Mouse (Mus musculus): Measurements from ENCODE around the gene Ugt2a2. TPM values are rescaled to one million over a fixed set of nuclear protein-coding genes. Genes with fewer than 3 reads are reported as not detected.
"Not testable (repeated sequence)": the region's sequence is repeated elsewhere in the genome, so short reads cannot be mapped to it uniquely, and the experiment has no call there.

Gene Ugt2a2
- not detected in 2 replicates for polyA plus RNA-seq (2015; fragmentation: Nextera tagmentation; extraction: Ambion mirVana)

DNA sequence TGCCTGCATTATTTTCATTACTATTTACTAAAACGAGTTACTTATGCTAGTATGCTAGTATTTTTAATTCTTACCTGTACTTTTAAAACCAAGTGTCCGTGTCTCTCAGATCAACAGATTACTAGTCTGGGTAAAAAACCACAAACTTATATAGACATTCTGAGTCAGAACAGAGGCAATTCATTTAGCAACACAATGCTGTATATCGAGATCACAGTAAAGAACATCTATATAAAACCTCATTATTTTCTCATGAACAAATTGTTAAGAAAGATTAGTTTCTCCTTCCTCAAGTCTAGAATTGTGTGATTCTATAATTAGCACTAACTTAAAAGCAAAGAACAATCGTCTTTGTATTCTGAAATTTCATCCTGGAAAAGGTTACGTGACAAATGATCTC is at the start of gene Ugt2a2:
Gene Ugt2a2, minus strand, starts transcription at position 101 of the 400 bp plus-strand sequence.
- 73% methylated on average over 5 of the region's 5 CpGs for WGBS
- ATAC-seq (ENCODE audit: low read depth): no peak
- Histone ChIP-seq H3K4me1 (replicated peaks; ENCODE audit: control insufficient read depth, insufficient read depth, low read length) (no peaks in the 10 kb centered on the region), H3K27me3 (ENCODE audit: control insufficient read depth, insufficient read depth, low read depth, low read length) (no peaks in the 10 kb centered on the region), H3K36me3 (ENCODE audit: control insufficient read depth, insufficient read depth, low read length) (no peaks in the 10 kb centered on the region), H3K9me3 (ENCODE audit: control insufficient read depth, low read length) (no peaks in the 10 kb centered on the region), H3K9ac (ENCODE audit: low read length) (no peak within 1 kb of the TSS), H3K4me2 (ENCODE audit: low read depth, low read length) (no peak within 1 kb of the TSS), H3K27ac (ENCODE audit: low read length) (no peak within 1 kb of the TSS), H3K4me3 (ENCODE audit: low read length) (no peak within 1 kb of the TSS)

DNA sequence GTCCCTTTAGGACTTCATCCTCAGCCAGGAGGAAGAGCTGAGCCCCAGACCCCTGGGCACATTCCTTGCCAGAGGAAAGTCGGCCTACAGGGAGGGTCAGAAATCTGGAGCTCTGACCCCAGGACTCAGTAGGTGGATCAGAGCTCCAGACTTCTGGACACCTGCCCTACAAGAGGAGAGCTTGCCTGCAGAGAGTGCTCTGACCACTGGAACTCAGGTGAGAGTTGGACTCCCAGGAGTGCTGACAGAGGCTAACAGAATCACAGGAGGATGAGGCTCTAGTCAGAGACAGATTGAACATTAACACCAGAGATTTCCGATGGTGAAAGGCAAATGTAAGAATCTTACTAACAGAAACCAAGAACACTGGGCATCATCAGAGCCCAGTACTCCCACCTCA is 41.5 kb upstream of the Ugt2a2 start:
- not testable (repeated sequence) for H3K4me1 ChIP-seq (replicated peaks; ENCODE audit: control insufficient read depth, insufficient read depth, low read length); H3K9ac ChIP-seq (ENCODE audit: low read length); H3K27me3 ChIP-seq (ENCODE audit: control insufficient read depth, insufficient read depth, low read depth, low read length); H3K4me3 ChIP-seq (ENCODE audit: low read length); H3K4me2 ChIP-seq (ENCODE audit: low read depth, low read length); H3K9me3 ChIP-seq (ENCODE audit: control insufficient read depth, low read length); ATAC-seq (ENCODE audit: low read depth); H3K36me3 ChIP-seq (ENCODE audit: control insufficient read depth, insufficient read depth, low read length); H3K27ac ChIP-seq (ENCODE audit: low read length)
- WGBS: 74% methylated on average over 2 of the region's 2 CpGs

DNA sequence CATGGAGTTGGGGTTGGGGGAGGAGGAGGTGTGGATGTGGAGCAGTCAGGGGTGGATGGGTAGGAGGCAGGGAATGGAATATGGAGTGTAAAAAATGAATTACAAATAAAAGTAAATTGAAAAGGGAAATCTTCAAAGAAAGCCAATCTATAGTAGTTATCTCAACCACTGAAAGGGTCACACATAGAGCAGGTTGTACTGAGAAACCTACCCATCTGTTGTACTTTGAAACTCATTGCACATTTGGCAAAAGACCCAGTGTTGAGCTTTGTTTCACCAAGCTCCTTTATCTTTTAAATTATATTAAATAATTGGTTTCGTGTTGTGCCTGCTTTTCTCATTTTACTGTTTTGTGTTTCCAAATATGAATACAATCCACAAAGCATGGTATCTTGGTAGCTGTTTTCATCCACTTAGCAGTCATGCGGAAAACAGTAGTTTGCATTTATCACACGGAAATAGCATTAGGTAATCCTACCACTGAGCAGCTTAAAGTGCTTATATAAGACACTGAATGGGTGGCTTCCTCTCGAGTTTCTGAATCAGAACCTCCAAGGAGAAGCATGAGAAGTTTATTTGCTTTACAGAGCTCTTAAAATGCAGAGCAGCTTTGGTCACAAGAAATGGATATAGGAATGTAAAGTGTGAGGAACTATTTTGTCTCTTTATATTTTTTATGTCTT is 23.9 kb upstream of the Ugt2a2 start:
- Histone ChIP-seq H3K4me3 (ENCODE audit: low read length) (no peak overlapping the region), H3K27me3 (ENCODE audit: control insufficient read depth, insufficient read depth, low read depth, low read length) (no peaks in the 10 kb centered on the region), H3K27ac (ENCODE audit: low read length) (no peak overlapping the region), H3K4me1 (replicated peaks; ENCODE audit: control insufficient read depth, insufficient read depth, low read length) (no peaks in the 10 kb centered on the region), H3K36me3 (ENCODE audit: control insufficient read depth, insufficient read depth, low read length) (no peaks in the 10 kb centered on the region), H3K9ac (ENCODE audit: low read length) (no peak overlapping the region), H3K9me3 (ENCODE audit: control insufficient read depth, low read length) (no peaks in the 10 kb centered on the region), H3K4me2 (ENCODE audit: low read depth, low read length) (no peak overlapping the region)
- no peak for ATAC-seq (ENCODE audit: low read depth)
- WGBS: 40% methylated on average over 4 of the region's 4 CpGs

DNA sequence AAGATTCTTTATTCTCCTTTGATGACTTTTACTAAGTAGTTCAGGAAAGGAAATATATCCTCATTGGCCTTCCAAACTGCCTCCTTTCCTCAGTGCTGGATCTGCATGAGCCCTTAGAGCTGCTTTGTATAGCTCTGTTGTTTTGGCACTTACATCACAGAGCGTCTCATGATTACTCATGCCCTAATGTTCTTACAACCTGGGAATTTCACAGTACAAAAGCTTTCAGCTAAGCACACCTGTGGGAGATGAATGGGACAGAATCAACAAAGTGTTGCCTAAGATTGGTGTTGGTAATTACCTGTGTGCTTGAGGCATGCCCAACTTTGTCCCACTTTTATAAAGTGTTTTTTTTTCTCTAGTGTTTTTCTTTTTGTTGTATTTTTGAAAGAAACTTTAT is 20.6 kb upstream of the Ugt2a2 start:
- H3K9me3 ChIP-seq (ENCODE audit: control insufficient read depth, low read length): no peaks in the 10 kb centered on the region
- ATAC-seq (ENCODE audit: low read depth): 0 out of 2 replicates have a peak, but pooled peaks have one; percentile 26
- 65% methylated on average over 1 of the region's 1 CpGs for WGBS
- H3K4me2 ChIP-seq (ENCODE audit: low read depth, low read length): no peak overlapping the region
- H3K4me1 ChIP-seq (replicated peaks; ENCODE audit: control insufficient read depth, insufficient read depth, low read length): no peaks in the 10 kb centered on the region
- no peak overlapping the region for H3K27ac ChIP-seq (ENCODE audit: low read length)
- no peaks in the 10 kb centered on the region for H3K36me3 ChIP-seq (ENCODE audit: control insufficient read depth, insufficient read depth, low read length)
- no peak overlapping the region for H3K9ac ChIP-seq (ENCODE audit: low read length)
- H3K4me3 ChIP-seq (ENCODE audit: low read length): no peak overlapping the region
- H3K27me3 ChIP-seq (ENCODE audit: control insufficient read depth, insufficient read depth, low read depth, low read length): no peaks in the 10 kb centered on the region

DNA sequence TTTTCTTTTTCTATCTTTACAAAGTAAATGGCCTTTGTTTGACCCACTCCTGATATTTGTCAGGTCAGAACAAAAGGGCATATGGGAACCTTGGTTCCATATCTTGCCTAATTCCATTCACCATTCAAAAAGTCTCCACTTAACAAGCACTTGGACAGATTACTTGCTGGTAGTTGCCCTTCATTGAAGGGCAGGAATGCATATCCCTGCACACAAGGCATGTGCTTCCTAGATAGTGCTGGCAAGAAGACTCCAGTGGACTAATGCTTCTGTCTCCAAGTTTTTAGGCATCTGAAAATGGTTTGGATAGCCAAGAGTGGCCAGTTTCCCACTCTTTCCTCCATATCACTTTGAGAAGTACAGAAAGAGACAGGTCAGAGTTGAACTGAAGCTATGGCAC is 17.3 kb upstream of the Ugt2a2 start:
- H3K4me1 ChIP-seq (replicated peaks; ENCODE audit: control insufficient read depth, insufficient read depth, low read length): no peaks in the 10 kb centered on the region
- no peak for ATAC-seq (ENCODE audit: low read depth)
- H3K4me3 ChIP-seq (ENCODE audit: low read length): no peak overlapping the region
- no peak overlapping the region for H3K9ac ChIP-seq (ENCODE audit: low read length)
- no peaks in the 10 kb centered on the region for H3K27me3 ChIP-seq (ENCODE audit: control insufficient read depth, insufficient read depth, low read depth, low read length)
- H3K36me3 ChIP-seq (ENCODE audit: control insufficient read depth, insufficient read depth, low read length): no peaks in the 10 kb centered on the region
- no peak overlapping the region for H3K4me2 ChIP-seq (ENCODE audit: low read depth, low read length)
- no peak overlapping the region for H3K27ac ChIP-seq (ENCODE audit: low read length)
- H3K9me3 ChIP-seq (ENCODE audit: control insufficient read depth, low read length): no peaks in the 10 kb centered on the region

DNA sequence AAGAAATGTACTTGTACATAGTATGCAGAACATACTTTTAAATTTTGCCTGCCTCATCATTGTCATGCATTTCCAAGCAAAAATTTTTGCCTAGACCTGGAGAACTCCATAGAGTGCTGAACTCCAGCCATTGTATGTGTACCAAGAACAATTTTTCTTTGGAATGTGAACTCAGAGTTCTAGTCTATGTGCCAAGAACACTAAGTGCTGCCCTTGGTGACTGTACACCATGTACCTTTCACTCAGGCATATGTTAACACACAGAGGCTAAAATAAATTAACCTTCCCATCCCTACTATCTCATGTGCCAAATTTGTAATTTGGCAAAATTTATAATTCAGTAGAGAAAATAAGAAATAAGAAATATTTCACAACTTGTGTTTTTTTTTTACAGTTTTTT is 16.9 kb upstream of the Ugt2a2 start:
- no peaks in the 10 kb centered on the region for H3K9me3 ChIP-seq (ENCODE audit: control insufficient read depth, low read length)
- no peak overlapping the region for H3K4me3 ChIP-seq (ENCODE audit: low read length)
- H3K27ac ChIP-seq (ENCODE audit: low read length): no peak overlapping the region
- no peak overlapping the region for H3K4me2 ChIP-seq (ENCODE audit: low read depth, low read length)
- H3K4me1 ChIP-seq (replicated peaks; ENCODE audit: control insufficient read depth, insufficient read depth, low read length): no peaks in the 10 kb centered on the region
- no peak overlapping the region for H3K9ac ChIP-seq (ENCODE audit: low read length)
- ATAC-seq (ENCODE audit: low read depth): no peak
- H3K27me3 ChIP-seq (ENCODE audit: control insufficient read depth, insufficient read depth, low read depth, low read length): no peaks in the 10 kb centered on the region
- no peaks in the 10 kb centered on the region for H3K36me3 ChIP-seq (ENCODE audit: control insufficient read depth, insufficient read depth, low read length)

DNA sequence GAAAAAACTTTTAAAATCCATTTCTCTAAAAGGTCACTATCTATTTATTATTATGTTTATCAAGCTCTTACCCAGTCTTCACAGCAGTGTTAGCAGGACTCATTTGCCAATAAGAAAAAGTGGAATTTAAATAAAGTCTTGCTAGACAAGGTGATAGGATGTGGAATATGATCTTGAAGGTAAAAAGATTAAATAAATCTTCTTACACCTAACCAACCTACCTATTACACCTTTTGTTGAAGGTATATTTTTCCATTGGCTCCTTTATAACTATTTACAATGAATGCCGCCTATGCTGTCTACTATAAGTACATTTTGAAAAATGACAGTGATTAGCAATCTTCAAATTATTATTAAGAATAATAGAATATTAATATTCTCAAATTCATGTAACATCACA is 8.7 kb upstream of the Ugt2a2 start, which contains the start of gene Ugt2a1:
Gene Ugt2a1, minus strand, starts transcription at position 101 of the 400 bp plus-strand sequence.
- ATAC-seq (ENCODE audit: low read depth): no peak
- Histone ChIP-seq H3K4me1 (replicated peaks; ENCODE audit: control insufficient read depth, insufficient read depth, low read length) (no peaks in the 10 kb centered on the region), H3K27ac (ENCODE audit: low read length) (no peak within 1 kb of the TSS), H3K9ac (ENCODE audit: low read length) (no peak within 1 kb of the TSS), H3K9me3 (ENCODE audit: control insufficient read depth, low read length) (no peaks in the 10 kb centered on the region), H3K4me3 (ENCODE audit: low read length) (no peak within 1 kb of the TSS), H3K36me3 (ENCODE audit: control insufficient read depth, insufficient read depth, low read length) (no peaks in the 10 kb centered on the region), H3K4me2 (ENCODE audit: low read depth, low read length) (no peak within 1 kb of the TSS), H3K27me3 (ENCODE audit: control insufficient read depth, insufficient read depth, low read depth, low read length) (no peaks in the 10 kb centered on the region)
- WGBS: 70% methylated on average over 1 of the region's 1 CpGs

DNA sequence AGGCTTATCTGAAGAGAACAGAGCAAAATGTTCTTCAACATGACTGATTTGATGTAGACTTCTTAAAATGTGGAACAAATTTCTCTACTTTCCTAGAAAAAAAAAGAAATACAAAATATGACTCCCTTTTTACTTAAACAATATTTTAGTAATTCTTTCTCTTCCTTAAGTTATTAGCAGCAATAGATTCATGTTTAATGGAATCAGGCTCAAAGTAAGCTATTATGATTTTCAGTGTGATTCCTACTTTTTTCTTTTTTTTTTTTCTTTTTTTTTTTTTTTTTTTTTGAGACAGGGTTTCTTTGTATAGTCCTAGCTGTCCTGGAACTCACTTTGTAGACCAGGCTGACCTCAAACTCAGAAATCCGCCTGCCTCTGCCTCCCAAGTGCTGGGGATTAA is 4.6 kb upstream of the Ugt2a2 start, which contains the start of gene Gm43638:
Gene Gm43638, minus strand, starts transcription at position 101 of the 400 bp plus-strand sequence.
- H3K27me3 ChIP-seq (ENCODE audit: control insufficient read depth, insufficient read depth, low read depth, low read length); ATAC-seq (ENCODE audit: low read depth); H3K4me2 ChIP-seq (ENCODE audit: low read depth, low read length); H3K4me1 ChIP-seq (replicated peaks; ENCODE audit: control insufficient read depth, insufficient read depth, low read length); H3K36me3 ChIP-seq (ENCODE audit: control insufficient read depth, insufficient read depth, low read length); H3K9me3 ChIP-seq (ENCODE audit: control insufficient read depth, low read length); H3K27ac ChIP-seq (ENCODE audit: low read length); H3K4me3 ChIP-seq (ENCODE audit: low read length); H3K9ac ChIP-seq (ENCODE audit: low read length): not testable (repeated sequence)
- WGBS: 65% methylated on average over 1 of the region's 1 CpGs

DNA sequence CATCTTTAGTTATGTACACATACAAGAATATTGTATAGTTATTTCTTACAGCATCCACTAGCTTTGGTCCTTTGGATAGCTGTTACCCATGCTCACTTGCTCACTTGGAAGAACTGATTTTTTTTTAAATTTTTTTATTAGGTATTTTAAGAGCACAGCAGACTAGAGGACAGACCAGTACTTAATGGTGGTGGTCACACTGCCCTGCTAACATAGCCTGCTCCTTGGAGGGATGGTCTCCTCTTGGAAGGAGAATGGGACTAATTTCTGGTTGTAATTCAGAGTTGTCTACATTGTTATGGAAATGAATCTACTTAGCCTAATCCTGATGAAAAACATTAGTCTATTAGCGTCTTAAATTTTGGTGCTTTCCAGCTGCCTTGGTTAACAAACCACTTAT is 23.2 kb downstream of the Ugt2a2 start:
- Histone ChIP-seq H3K9ac (ENCODE audit: low read length) (no peak overlapping the region), H3K36me3 (ENCODE audit: control insufficient read depth, insufficient read depth, low read length) (no peaks in the 10 kb centered on the region), H3K4me3 (ENCODE audit: low read length) (no peak overlapping the region), H3K9me3 (ENCODE audit: control insufficient read depth, low read length) (no peaks in the 10 kb centered on the region), H3K4me1 (replicated peaks; ENCODE audit: control insufficient read depth, insufficient read depth, low read length) (no peaks in the 10 kb centered on the region), H3K27ac (ENCODE audit: low read length) (no peak overlapping the region), H3K4me2 (ENCODE audit: low read depth, low read length) (no peak overlapping the region), H3K27me3 (ENCODE audit: control insufficient read depth, insufficient read depth, low read depth, low read length) (no peaks in the 10 kb centered on the region)
- 57% methylated on average over 1 of the region's 1 CpGs for WGBS
- no peak for ATAC-seq (ENCODE audit: low read depth)

DNA sequence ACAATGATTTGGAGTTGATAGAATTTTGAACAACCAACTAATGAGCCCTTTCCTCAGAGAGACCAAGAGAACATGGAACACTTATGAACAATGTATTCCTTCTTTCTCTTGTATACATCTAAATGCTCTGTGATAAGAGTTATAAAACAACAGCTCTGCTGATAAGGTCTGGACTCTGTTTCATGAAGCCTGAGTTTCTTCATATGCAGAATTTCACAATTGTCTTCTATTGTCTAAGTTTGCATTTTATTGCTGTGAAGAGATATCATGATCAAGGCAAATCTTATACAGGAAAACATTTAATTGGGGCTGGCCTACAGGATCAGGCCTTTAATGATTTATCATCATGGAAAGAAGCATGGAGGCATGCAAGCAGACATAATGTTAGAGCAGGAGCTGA is 24.4 kb downstream of the Ugt2a2 start:
- H3K4me1 ChIP-seq (replicated peaks; ENCODE audit: control insufficient read depth, insufficient read depth, low read length): no peaks in the 10 kb centered on the region
- no peak for ATAC-seq (ENCODE audit: low read depth)

More for the DNA sequence above, 24.4 kb downstream of the Ugt2a2 start:
- Histone ChIP-seq H3K36me3 (ENCODE audit: control insufficient read depth, insufficient read depth, low read length) (no peaks in the 10 kb centered on the region), H3K4me2 (ENCODE audit: low read depth, low read length) (no peak overlapping the region), H3K27me3 (ENCODE audit: control insufficient read depth, insufficient read depth, low read depth, low read length) (no peaks in the 10 kb centered on the region), H3K4me3 (ENCODE audit: low read length) (no peak overlapping the region), H3K27ac (ENCODE audit: low read length) (no peak overlapping the region), H3K9ac (ENCODE audit: low read length) (no peak overlapping the region), H3K9me3 (ENCODE audit: control insufficient read depth, low read length) (no peaks in the 10 kb centered on the region)

All from lung, embryonic 16.5 days (tissue).